Mouse (Mus musculus) heart, embryonic 11.5 days (tissue): ENCODE data around the gene Lysmd2. TPM values are rescaled to one million over a fixed set of nuclear protein-coding genes. Genes with fewer than 3 reads are reported as not detected.
A peak's percentile ranks its signal among the peaks of the same experiment; 100 is the strongest.
"Not testable (repeated sequence)": the region's sequence is repeated elsewhere in the genome, so short reads cannot be mapped to it uniquely, and the experiment has no call there.

Experiments
- ATAC-seq: fragments of 200-750 bp; cut with Nextera tagmentation; replicated peaks from 2 replicates; pipeline ENCODE4 v1.8.0; 2017; ENCODE audit warnings: moderate library complexity; ENCODE audit not compliant: insufficient number of reproducible peaks, low FRiP score, low TSS enrichment
- H3K27ac ChIP-seq: fragments of 300-500 bp; sonication (generic); 2 replicates; pipeline ENCODE4 v1.5.1; 2014; ENCODE audit warnings: mild to moderate bottlenecking, low read depth, low read length
- H3K27me3 ChIP-seq: fragments of 300-500 bp; sonication (generic); 2 replicates; pipeline ENCODE4 v1.6.1; 2014; ENCODE audit warnings: mild to moderate bottlenecking, low read length, mixed read lengths; ENCODE audit not compliant: control insufficient read depth, insufficient read depth
- H3K36me3 ChIP-seq: fragments of 300-500 bp; sonication (generic); 2 replicates; pipeline ENCODE4 v1.6.1; 2014; ENCODE audit warnings: mild to moderate bottlenecking, low read length, moderate library complexity, mixed read lengths; ENCODE audit not compliant: control insufficient read depth, insufficient read depth
- H3K4me1 ChIP-seq: fragments of 300-500 bp; sonication (generic); 2 replicates; pipeline ENCODE4 v1.6.1; 2014; ENCODE audit warnings: low read length; ENCODE audit not compliant: control insufficient read depth, insufficient read depth
- H3K4me2 ChIP-seq: fragments of 300-500 bp; sonication (generic); 2 replicates; pipeline ENCODE4 v1.6.1; 2014; ENCODE audit warnings: mild to moderate bottlenecking, moderate library complexity
- H3K4me3 ChIP-seq: fragments of 300-500 bp; sonication (generic); 2 replicates; pipeline ENCODE4 v1.5.1; 2014; ENCODE audit warnings: low read depth, low read length
- H3K9ac ChIP-seq: fragments of 300-500 bp; sonication (generic); 2 replicates; pipeline ENCODE4 v1.6.1; 2014; ENCODE audit warnings: mild to moderate bottlenecking, low read depth, low read length, moderate library complexity
- H3K9me3 ChIP-seq: fragments of 300-500 bp; sonication (generic); replicated peaks from 2 replicates; pipeline ENCODE4 v1.6.1; 2016; ENCODE audit warnings: low read length; ENCODE audit not compliant: control insufficient read depth
- WGBS: fragments of 180-500 bp; shearing (Covaris S2); extraction: QIAGEN DNeasy Blood & Tissue Kit; methylation state at CpG from one replicate; pipeline ENCODE4 v1.1.7; 2014; ENCODE audit not compliant: insufficient replicate concordance; 5-methylcytosine and 5-hydroxymethylcytosine counted together
- polyA plus RNA-seq: library from polyadenylated mRNA; unstranded; fragments of >200 nt; fragmentation: Nextera tagmentation; extraction: Ambion mirVana; gene quantifications from 2 replicates; pipeline ENCODE4 v1.2.1, GENCODE M21; 2014

The Lysmd2 gene
- polyA plus RNA-seq, 1 experiment from 2014 or later, result 18.4 TPM

GRCm38 (mm10) chr9:75645405-75645804, 19.9 kb downstream of the Lysmd2 start:
- H3K4me3 ChIP-seq, result no peak overlapping the region
- no peak for ATAC-seq
- no peaks in the 10 kb centered on the region for H3K4me1 ChIP-seq
- no peak overlapping the region for H3K27ac ChIP-seq
- no peak overlapping the region for H3K9ac ChIP-seq
- WGBS, result 44% methylated on average over 3 of the region's 3 CpGs
- H3K27me3 ChIP-seq, result no peaks in the 10 kb centered on the region
- H3K36me3 ChIP-seq, result no peaks in the 10 kb centered on the region
- H3K9me3 ChIP-seq, result 0 out of 2 replicates have a peak, but pooled peaks cover 3% of the 10 kb centered on the region
- H3K4me2 ChIP-seq, result no peak overlapping the region

- Histone ChIP-seq H3K9ac (no peak overlapping the region), H3K9me3 (no peaks in the 10 kb centered on the region), H3K27ac (no peak overlapping the region), H3K4me1 (no peaks in the 10 kb centered on the region), H3K27me3 (no peaks in the 10 kb centered on the region), H3K4me3 (no peak overlapping the region), H3K4me2 (no peak overlapping the region), H3K36me3 (no peaks in the 10 kb centered on the region)
- 31% methylated on average over 12 of the region's 12 CpGs for WGBS
- ATAC-seq, result no peak
These were observed 28.7 kb downstream of the Lysmd2 start for GRCm38 (mm10) chr9:75653981-75654911.

- not testable (repeated sequence) for H3K27ac ChIP-seq
These were observed 30.9 kb downstream of the Lysmd2 start for GRCm38 (mm10) chr9:75656456-75656855.

GRCm38 (mm10) chr9:75660917-75661316, 35.4 kb downstream of the Lysmd2 start:
- ATAC-seq, result no peak
- no peak overlapping the region for H3K27ac ChIP-seq
- no peaks in the 10 kb centered on the region for H3K9me3 ChIP-seq
- H3K4me1 ChIP-seq, result no peaks in the 10 kb centered on the region
- no peaks in the 10 kb centered on the region for H3K36me3 ChIP-seq
- 69% methylated on average over 8 of the region's 8 CpGs for WGBS
- no peak overlapping the region for H3K4me3 ChIP-seq
- H3K9ac ChIP-seq, result no peak overlapping the region
- no peaks in the 10 kb centered on the region for H3K27me3 ChIP-seq
- H3K4me2 ChIP-seq, result no peak overlapping the region

More at GRCm38 (mm10) chr9:75656456-75656855, 30.9 kb downstream of the Lysmd2 start:
- not testable (repeated sequence) for H3K4me1 ChIP-seq, H3K27me3 ChIP-seq, H3K9ac ChIP-seq, H3K4me3 ChIP-seq, H3K4me2 ChIP-seq, ATAC-seq, H3K36me3 ChIP-seq, H3K9me3 ChIP-seq
- 77% methylated on average over 2 of the region's 3 CpGs for WGBS

- no peaks in the 10 kb centered on the region for H3K27me3 ChIP-seq
- no peak overlapping the region for H3K27ac ChIP-seq
- no peaks in the 10 kb centered on the region for H3K4me1 ChIP-seq
- H3K9me3 ChIP-seq, result no peaks in the 10 kb centered on the region
- H3K9ac ChIP-seq, result no peak overlapping the region
- H3K4me3 ChIP-seq, result no peak overlapping the region
- ATAC-seq, result no peak
- H3K4me2 ChIP-seq, result no peak overlapping the region
- 80% methylated on average over 6 of the region's 6 CpGs for WGBS
- no peaks in the 10 kb centered on the region for H3K36me3 ChIP-seq
These were observed 39.8 kb downstream of the Lysmd2 start for GRCm38 (mm10) chr9:75665364-75665763.

- Histone ChIP-seq H3K4me2 (no peak overlapping the region), H3K27me3 (no peaks in the 10 kb centered on the region), H3K9me3 (no peaks in the 10 kb centered on the region), H3K4me3 (no peak overlapping the region), H3K36me3 (no peaks in the 10 kb centered on the region), H3K9ac (no peak overlapping the region), H3K27ac (0 out of 2 replicates have a peak overlapping the region, but pooled peaks have one; percentile 10), H3K4me1 (no peaks in the 10 kb centered on the region)
- 0 out of 2 replicates have a peak, but pooled peaks have one; percentile 39 for ATAC-seq
- 50% methylated on average over 5 of the region's 5 CpGs for WGBS
These were observed 41.1 kb downstream of the Lysmd2 start for GRCm38 (mm10) chr9:75666612-75667011.

GRCm38 (mm10) chr9:75672769-75673168, 47.2 kb downstream of the Lysmd2 start:
- Histone ChIP-seq H3K9ac (no peak overlapping the region), H3K4me2 (no peak overlapping the region), H3K4me1 (peaks cover 3% of the 10 kb centered on the region; the same call in 1 of the 2 replicates), H3K36me3 (no peaks in the 10 kb centered on the region), H3K9me3 (no peaks in the 10 kb centered on the region), H3K27me3 (no peaks in the 10 kb centered on the region), H3K4me3 (no peak overlapping the region), H3K27ac (no peak overlapping the region)
- WGBS, result 68% methylated on average over 6 of the region's 6 CpGs
- ATAC-seq, result no peak

- Histone ChIP-seq H3K27ac (no peak overlapping the region), H3K4me3 (no peak overlapping the region), H3K4me1 (peaks cover 3% of the 10 kb centered on the region; the same call in 1 of the 2 replicates), H3K36me3 (no peaks in the 10 kb centered on the region), H3K9me3 (no peaks in the 10 kb centered on the region), H3K4me2 (no peak overlapping the region), H3K27me3 (no peaks in the 10 kb centered on the region), H3K9ac (no peak overlapping the region)
- no peak for ATAC-seq
- WGBS, result 28% methylated on average over 7 of the region's 7 CpGs
These were observed 50.7 kb downstream of the Lysmd2 start for GRCm38 (mm10) chr9:75676226-75676625.
